Mouse (Mus musculus): Measurements from ENCODE around the gene Pgf. TPM values are rescaled to one million over a fixed set of nuclear protein-coding genes. Genes with fewer than 3 reads are reported as not detected.

Pgf gene
- polyA plus RNA-seq (2017; shearing (Covaris generic)): 1 to 10 TPM in 1 of 2 experiments, under 1 TPM in 1; 0.24 to 1.0 TPM

DNA sequence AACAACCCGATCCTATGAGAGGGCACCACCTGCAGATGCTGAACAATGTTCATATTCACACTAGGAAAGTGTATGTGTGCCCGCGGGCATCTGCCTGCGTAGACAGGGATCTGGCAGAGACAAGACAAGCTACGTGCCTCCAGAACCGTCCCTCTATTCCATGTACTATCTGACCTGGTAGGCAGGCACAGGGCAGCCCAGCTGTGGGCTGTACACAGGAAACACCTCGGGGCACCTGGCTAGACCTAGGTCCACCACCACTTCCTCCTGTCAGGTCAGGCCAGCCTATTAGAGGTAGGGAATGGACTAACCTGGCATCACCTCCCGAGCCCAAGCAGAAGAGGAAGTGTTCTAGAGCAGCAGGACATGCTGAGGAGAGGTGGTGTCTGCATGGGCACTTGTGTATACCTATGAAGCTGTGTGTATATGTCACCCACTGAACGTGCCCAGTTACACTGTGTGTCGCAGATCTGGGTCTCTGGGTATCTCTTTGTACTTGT is at the start of gene Pgf:
Gene Pgf (minus strand): TSS at position 51 of the 500 bp plus-strand sequence.

DNA sequence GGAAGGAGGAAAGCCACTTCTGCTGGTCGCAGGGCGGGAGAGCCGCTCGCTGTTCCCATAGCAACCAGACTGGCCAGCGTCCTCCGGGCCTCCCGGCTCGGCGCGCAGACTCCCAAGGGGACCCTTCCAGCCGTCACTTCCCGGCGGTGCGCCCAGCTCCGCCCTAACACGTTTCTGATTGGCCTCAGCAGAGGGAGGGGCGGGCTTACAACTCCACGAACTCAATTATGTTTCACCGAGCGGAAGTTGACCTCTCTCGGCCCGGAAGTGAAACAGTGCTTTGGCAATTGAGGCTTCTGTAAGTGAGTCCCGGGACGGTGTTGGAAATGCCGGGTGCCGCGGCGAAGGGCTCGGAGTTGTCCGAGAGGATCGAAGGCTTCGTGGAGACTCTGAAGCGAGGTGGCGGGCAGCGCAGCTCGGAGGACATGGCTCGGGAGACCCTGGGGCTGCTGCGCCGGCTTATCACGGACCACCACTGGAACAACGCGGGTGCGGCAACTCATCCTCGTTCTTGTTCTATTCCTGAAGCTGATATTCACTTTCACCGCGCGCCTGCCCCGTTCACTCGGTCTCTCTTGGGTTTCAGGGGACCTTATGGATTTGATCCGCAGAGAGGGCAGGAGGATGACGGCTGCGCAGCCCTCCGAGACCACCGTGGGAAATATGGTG is 41.8 kb upstream of the Pgf start, which contains the start of gene Eif2b2:
Gene Eif2b2 (plus strand): TSS at position 246 of the 669 bp plus-strand sequence.

DNA sequence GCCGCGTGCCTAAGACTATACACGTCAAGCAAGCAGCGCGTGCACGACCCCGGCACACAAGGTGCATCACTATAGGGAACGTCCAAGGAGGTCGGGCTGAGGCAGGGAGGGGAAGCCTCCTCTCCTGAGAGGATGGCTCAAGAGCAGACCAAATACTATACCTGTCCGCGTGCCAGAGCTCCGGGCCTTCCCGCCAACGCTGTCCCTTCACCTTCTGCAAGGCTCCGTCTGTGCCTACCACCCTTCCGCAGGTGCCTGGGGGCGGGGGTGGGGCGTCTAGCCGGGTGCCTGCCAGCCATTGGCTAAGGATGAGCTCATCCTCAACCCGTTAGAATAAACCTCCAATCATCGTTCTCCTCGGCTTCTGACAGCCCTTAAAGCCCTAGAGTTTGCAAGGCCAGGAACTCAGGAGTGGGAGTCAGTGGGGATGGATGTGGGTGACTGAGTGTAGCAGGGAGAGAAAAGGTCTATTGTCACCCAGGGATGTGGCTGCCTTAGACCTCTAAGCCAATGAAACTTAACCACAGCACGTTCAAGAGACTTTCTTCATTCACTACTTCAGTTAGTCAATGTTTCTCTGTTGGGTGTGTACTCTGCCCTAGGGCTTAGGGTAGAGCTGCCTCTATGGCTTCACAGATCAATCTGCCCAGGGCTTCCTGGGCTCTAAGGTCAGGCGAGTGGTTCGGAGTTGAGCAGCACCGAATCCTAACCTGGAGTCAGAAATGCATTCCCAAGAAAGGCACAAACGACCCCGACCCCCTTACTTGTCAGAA is 26.4 kb downstream of the Pgf start, which contains the start of gene Rps6kl1:
Gene Rps6kl1 (minus strand): TSS at position 263 of the 773 bp plus-strand sequence.

Other genes starting within 250 kb of the Pgf start
- 100 to 1,000 TPM; 117 to 147 TPM for gene Fcf1, start 206.9 kb downstream of the Pgf start, polyA plus RNA-seq (2017; shearing (Covaris generic))
- 10 to 100 TPM; 18.5 to 52.4 TPM for gene Arel1, start 206.9 kb downstream of the Pgf start, polyA plus RNA-seq (2017; shearing (Covaris generic))
- gene Ylpm1, start 181.5 kb downstream of the Pgf start, polyA plus RNA-seq (2017; shearing (Covaris generic)): 10 to 100 TPM; 26.8 to 27.5 TPM
- 1 to 10 TPM; 5.0 to 5.3 TPM for gene Prox2, start 67.0 kb downstream of the Pgf start, polyA plus RNA-seq (2017; shearing (Covaris generic))
- 10 to 100 TPM; 86.4 to 95.1 TPM for gene Dlst, start 67.0 kb downstream of the Pgf start, polyA plus RNA-seq (2017; shearing (Covaris generic))
- 1 to 10 TPM; 1.1 to 1.7 TPM for gene Rps6kl1, start 26.5 kb downstream of the Pgf start, polyA plus RNA-seq (2017; shearing (Covaris generic))
- 100 to 1,000 TPM; 104 to 118 TPM for gene Eif2b2, start 41.7 kb upstream of the Pgf start, polyA plus RNA-seq (2017; shearing (Covaris generic))
- gene Mlh3, start 92.8 kb upstream of the Pgf start, polyA plus RNA-seq (2017; shearing (Covaris generic)): 10 to 100 TPM in 1 of 2 experiments, 1 to 10 TPM in 1; 8.5 to 12.7 TPM
- 10 to 100 TPM; 38.3 to 57.0 TPM for gene Acyp1, start 110.6 kb upstream of the Pgf start, polyA plus RNA-seq (2017; shearing (Covaris generic))
- not detected for gene Zc2hc1c, start 110.8 kb upstream of the Pgf start, polyA plus RNA-seq (2017; shearing (Covaris generic))
- gene Nek9, start 161.6 kb upstream of the Pgf start, polyA plus RNA-seq (2017; shearing (Covaris generic)): 10 to 100 TPM; 17.2 to 22.1 TPM
- 100 to 1,000 TPM; 174 to 177 TPM for gene Tmed10, start 197.1 kb upstream of the Pgf start, polyA plus RNA-seq (2017; shearing (Covaris generic))

Data from activated CD4-positive, CD25-positive, alpha-beta regulatory T cell (primary cell).